Mouse (Mus musculus): ENCODE results near the gene Specc1l. TPM values are rescaled to one million over a fixed set of nuclear protein-coding genes. Genes with fewer than 3 reads are reported as not detected.

The Specc1l gene
- polyA plus RNA-seq, 1 experiment from 2014 or later = 27.6 TPM

GRCm38 (mm10) chr10:75252301-75253022, 40.6 kb downstream of the Specc1l start:
- peak; percentile 70 for ATAC-seq (ENCODE audit: low FRiP score, low TSS enrichment)
- Histone ChIP-seq H3K27ac (ENCODE audit: low read depth, low read length) (peak overlapping the region; percentile 37), H3K9ac (ENCODE audit: low read depth, low read length) (no peak overlapping the region), H3K4me2 (replicated peaks; ENCODE audit: low read depth, low read length) (no peak overlapping the region), H3K4me1 (ENCODE audit: control insufficient read depth, insufficient read depth, low read length) (no peaks in the 10 kb centered on the region), H3K4me3 (ENCODE audit: low read length) (no peak overlapping the region), H3K27me3 (ENCODE audit: control insufficient read depth, insufficient read depth, low read length) (no peaks in the 10 kb centered on the region), H3K9me3 (ENCODE audit: control insufficient read depth, low read length) (no peaks in the 10 kb centered on the region), H3K36me3 (ENCODE audit: control insufficient read depth, insufficient read depth, low read length) (peaks cover 25% of the 10 kb centered on the region)
- WGBS = 42% methylated on average over 13 of the region's 13 CpGs

- Histone ChIP-seq H3K9me3 (ENCODE audit: control insufficient read depth, low read length) (no peaks in the 10 kb centered on the region), H3K27me3 (ENCODE audit: control insufficient read depth, insufficient read depth, low read length) (no peaks in the 10 kb centered on the region), H3K27ac (ENCODE audit: low read depth, low read length) (no peak overlapping the region), H3K4me2 (replicated peaks; ENCODE audit: low read depth, low read length) (no peak overlapping the region), H3K4me3 (ENCODE audit: low read length) (no peak overlapping the region), H3K4me1 (ENCODE audit: control insufficient read depth, insufficient read depth, low read length) (no peaks in the 10 kb centered on the region), H3K36me3 (ENCODE audit: control insufficient read depth, insufficient read depth, low read length) (peaks cover 28% of the 10 kb centered on the region), H3K9ac (ENCODE audit: low read depth, low read length) (no peak overlapping the region)
- 58% methylated on average over 2 of the region's 2 CpGs for WGBS
- ATAC-seq (ENCODE audit: low FRiP score, low TSS enrichment) = no peak
Measured at GRCm38 (mm10) chr10:75255091-75255490, 43.2 kb downstream of the Specc1l start.

GRCm38 (mm10) chr10:75257401-75257800, 45.5 kb downstream of the Specc1l start:
- Histone ChIP-seq H3K4me3 (ENCODE audit: low read length) (no peak overlapping the region), H3K4me2 (replicated peaks; ENCODE audit: low read depth, low read length) (no peak overlapping the region), H3K27me3 (ENCODE audit: control insufficient read depth, insufficient read depth, low read length) (no peaks in the 10 kb centered on the region), H3K36me3 (ENCODE audit: control insufficient read depth, insufficient read depth, low read length) (peaks cover 46% of the 10 kb centered on the region), H3K9ac (ENCODE audit: low read depth, low read length) (no peak overlapping the region), H3K27ac (ENCODE audit: low read depth, low read length) (no peak overlapping the region), H3K4me1 (ENCODE audit: control insufficient read depth, insufficient read depth, low read length) (no peaks in the 10 kb centered on the region), H3K9me3 (ENCODE audit: control insufficient read depth, low read length) (no peaks in the 10 kb centered on the region)
- ATAC-seq (ENCODE audit: low FRiP score, low TSS enrichment) = no peak
- 54% methylated on average over 3 of the region's 3 CpGs for WGBS

GRCm38 (mm10) chr10:75258241-75258640, 46.4 kb downstream of the Specc1l start:
- no peak overlapping the region for H3K4me2 ChIP-seq (replicated peaks; ENCODE audit: low read depth, low read length)
- H3K9me3 ChIP-seq (ENCODE audit: control insufficient read depth, low read length) = no peaks in the 10 kb centered on the region
- no peak overlapping the region for H3K9ac ChIP-seq (ENCODE audit: low read depth, low read length)
- 60% methylated on average over 5 of the region's 5 CpGs for WGBS
- no peak overlapping the region for H3K4me3 ChIP-seq (ENCODE audit: low read length)
- peaks cover 55% of the 10 kb centered on the region for H3K36me3 ChIP-seq (ENCODE audit: control insufficient read depth, insufficient read depth, low read length)
- no peaks in the 10 kb centered on the region for H3K27me3 ChIP-seq (ENCODE audit: control insufficient read depth, insufficient read depth, low read length)
- H3K4me1 ChIP-seq (ENCODE audit: control insufficient read depth, insufficient read depth, low read length) = no peaks in the 10 kb centered on the region
- H3K27ac ChIP-seq (ENCODE audit: low read depth, low read length) = no peak overlapping the region; the same call in 1 of the 2 replicates
- ATAC-seq (ENCODE audit: low FRiP score, low TSS enrichment) = no peak

- H3K27me3 ChIP-seq (ENCODE audit: control insufficient read depth, insufficient read depth, low read length) = no peaks in the 10 kb centered on the region
- H3K27ac ChIP-seq (ENCODE audit: low read depth, low read length) = no peak overlapping the region
- peaks cover 67% of the 10 kb centered on the region for H3K36me3 ChIP-seq (ENCODE audit: control insufficient read depth, insufficient read depth, low read length)
- no peaks in the 10 kb centered on the region for H3K4me1 ChIP-seq (ENCODE audit: control insufficient read depth, insufficient read depth, low read length)
- H3K9ac ChIP-seq (ENCODE audit: low read depth, low read length) = no peak overlapping the region
- H3K4me3 ChIP-seq (ENCODE audit: low read length) = no peak overlapping the region
- 98% methylated on average over 5 of the region's 5 CpGs for WGBS
- no peak overlapping the region for H3K4me2 ChIP-seq (replicated peaks; ENCODE audit: low read depth, low read length)
- no peak for ATAC-seq (ENCODE audit: low FRiP score, low TSS enrichment)
- H3K9me3 ChIP-seq (ENCODE audit: control insufficient read depth, low read length) = no peaks in the 10 kb centered on the region
Measured at GRCm38 (mm10) chr10:75261268-75261667, 49.4 kb downstream of the Specc1l start.

GRCm38 (mm10) chr10:75264993-75265555, 53.2 kb downstream of the Specc1l start:
- no peak overlapping the region for H3K4me2 ChIP-seq (replicated peaks; ENCODE audit: low read depth, low read length)
- no peak for ATAC-seq (ENCODE audit: low FRiP score, low TSS enrichment)
- no peak overlapping the region for H3K9ac ChIP-seq (ENCODE audit: low read depth, low read length)
- H3K4me3 ChIP-seq (ENCODE audit: low read length) = no peak overlapping the region
- H3K4me1 ChIP-seq (ENCODE audit: control insufficient read depth, insufficient read depth, low read length) = no peaks in the 10 kb centered on the region
- H3K36me3 ChIP-seq (ENCODE audit: control insufficient read depth, insufficient read depth, low read length) = peaks cover 72% of the 10 kb centered on the region
- whole genome bisulfite sequencing = 84% methylated on average over 3 of the region's 3 CpGs
- no peaks in the 10 kb centered on the region for H3K9me3 ChIP-seq (ENCODE audit: control insufficient read depth, low read length)
- H3K27ac ChIP-seq (ENCODE audit: low read depth, low read length) = no peak overlapping the region
- H3K27me3 ChIP-seq (ENCODE audit: control insufficient read depth, insufficient read depth, low read length) = no peaks in the 10 kb centered on the region

GRCm38 (mm10) chr10:75273020-75273419, 61.1 kb downstream of the Specc1l start:
- Histone ChIP-seq H3K27me3 (ENCODE audit: control insufficient read depth, insufficient read depth, low read length) (no peaks in the 10 kb centered on the region), H3K4me3 (ENCODE audit: low read length) (no peak overlapping the region), H3K4me1 (ENCODE audit: control insufficient read depth, insufficient read depth, low read length) (no peaks in the 10 kb centered on the region), H3K9ac (ENCODE audit: low read depth, low read length) (no peak overlapping the region), H3K36me3 (ENCODE audit: control insufficient read depth, insufficient read depth, low read length) (peaks cover 53% of the 10 kb centered on the region), H3K9me3 (ENCODE audit: control insufficient read depth, low read length) (no peaks in the 10 kb centered on the region), H3K4me2 (replicated peaks; ENCODE audit: low read depth, low read length) (no peak overlapping the region), H3K27ac (ENCODE audit: low read depth, low read length) (no peak overlapping the region)
- 88% methylated on average over 4 of the region's 4 CpGs for whole genome bisulfite sequencing
- ATAC-seq (ENCODE audit: low FRiP score, low TSS enrichment) = no peak

- Histone ChIP-seq H3K9me3 (ENCODE audit: control insufficient read depth, low read length) (no peaks in the 10 kb centered on the region), H3K4me1 (ENCODE audit: control insufficient read depth, insufficient read depth, low read length) (no peaks in the 10 kb centered on the region), H3K4me3 (ENCODE audit: low read length) (no peak overlapping the region), H3K27me3 (ENCODE audit: control insufficient read depth, insufficient read depth, low read length) (no peaks in the 10 kb centered on the region), H3K9ac (ENCODE audit: low read depth, low read length) (no peak overlapping the region), H3K36me3 (ENCODE audit: control insufficient read depth, insufficient read depth, low read length) (peaks cover 60% of the 10 kb centered on the region), H3K27ac (ENCODE audit: low read depth, low read length) (no peak overlapping the region), H3K4me2 (replicated peaks; ENCODE audit: low read depth, low read length) (no peak overlapping the region)
- no peak for ATAC-seq (ENCODE audit: low FRiP score, low TSS enrichment)
- 94% methylated on average over 12 of the region's 12 CpGs for WGBS
Measured at GRCm38 (mm10) chr10:75276427-75277013, 64.6 kb downstream of the Specc1l start.

GRCm38 (mm10) chr10:75277501-75277900, 65.6 kb downstream of the Specc1l start:
- Histone ChIP-seq H3K9me3 (ENCODE audit: control insufficient read depth, low read length) (no peaks in the 10 kb centered on the region), H3K36me3 (ENCODE audit: control insufficient read depth, insufficient read depth, low read length) (peaks cover 60% of the 10 kb centered on the region)
- WGBS = 86% methylated on average over 1 of the region's 1 CpGs

More at GRCm38 (mm10) chr10:75277501-75277900, 65.6 kb downstream of the Specc1l start:
- no peak overlapping the region for H3K4me2 ChIP-seq (replicated peaks; ENCODE audit: low read depth, low read length)
- no peak overlapping the region for H3K9ac ChIP-seq (ENCODE audit: low read depth, low read length)
- no peak overlapping the region for H3K27ac ChIP-seq (ENCODE audit: low read depth, low read length)
- H3K27me3 ChIP-seq (ENCODE audit: control insufficient read depth, insufficient read depth, low read length) = no peaks in the 10 kb centered on the region
- no peak for ATAC-seq (ENCODE audit: low FRiP score, low TSS enrichment)
- no peaks in the 10 kb centered on the region for H3K4me1 ChIP-seq (ENCODE audit: control insufficient read depth, insufficient read depth, low read length)
- H3K4me3 ChIP-seq (ENCODE audit: low read length) = no peak overlapping the region

All from kidney, embryonic 14.5 days (tissue).